Mouse (Mus musculus): ENCODE data around the gene Bhlha15. TPM values are rescaled to one million over a fixed set of nuclear protein-coding genes. Genes with fewer than 3 reads are reported as not detected.

The Bhlha15 gene
- polyA plus RNA-seq, 1 experiment from 2014 or later: 0.10 TPM

- Histone ChIP-seq H3K27me3 (peaks cover 6% of the 10 kb centered on the region; the same call in 1 of the 2 replicates), H3K4me2 (replicated peaks) (no peak overlapping the region), H3K4me3 (no peak overlapping the region), H3K9ac (no peak overlapping the region), H3K9me3 (no peaks in the 10 kb centered on the region), H3K36me3 (no peaks in the 10 kb centered on the region), H3K27ac (no peak overlapping the region), H3K4me1 (peaks cover 11% of the 10 kb centered on the region)
- WGBS: 86% methylated on average over 6 of the region's 6 CpGs
- ATAC-seq (ENCODE audit: insufficient number of reproducible peaks, insufficient read depth, low FRiP score, low TSS enrichment): no peak
Observed at GRCm38 (mm10) chr5:144192673-144193072, 2.6 kb downstream of the Bhlha15 start.

GRCm38 (mm10) chr5:144194416-144194815 lies 4.3 kb downstream of the Bhlha15 start:
- no peak for ATAC-seq (ENCODE audit: insufficient number of reproducible peaks, insufficient read depth, low FRiP score, low TSS enrichment)
- Histone ChIP-seq H3K4me2 (replicated peaks) (no peak overlapping the region), H3K4me1 (peaks cover 10% of the 10 kb centered on the region), H3K4me3 (no peak overlapping the region), H3K27me3 (peaks cover 6% of the 10 kb centered on the region; the same call in 1 of the 2 replicates), H3K36me3 (peaks cover 12% of the 10 kb centered on the region; the same call in 1 of the 2 replicates), H3K27ac (no peak overlapping the region), H3K9me3 (no peaks in the 10 kb centered on the region), H3K9ac (no peak overlapping the region)
- WGBS: 80% methylated on average over 7 of the region's 7 CpGs

- no peak for ATAC-seq (ENCODE audit: insufficient number of reproducible peaks, insufficient read depth, low FRiP score, low TSS enrichment)
- WGBS: 86% methylated on average over 8 of the region's 8 CpGs
Observed at GRCm38 (mm10) chr5:144195567-144195966, 5.5 kb downstream of the Bhlha15 start.

GRCm38 (mm10) chr5:144200616-144201015 lies 10.5 kb downstream of the Bhlha15 start:
- ATAC-seq (ENCODE audit: insufficient number of reproducible peaks, insufficient read depth, low FRiP score, low TSS enrichment): no peak
- Histone ChIP-seq H3K27me3 (no peaks in the 10 kb centered on the region), H3K9me3 (no peaks in the 10 kb centered on the region), H3K4me2 (replicated peaks) (no peak overlapping the region), H3K4me1 (no peaks in the 10 kb centered on the region), H3K27ac (no peak overlapping the region), H3K36me3 (peaks cover 36% of the 10 kb centered on the region), H3K9ac (no peak overlapping the region), H3K4me3 (no peak overlapping the region)
- WGBS: 81% methylated on average over 11 of the region's 11 CpGs

More at GRCm38 (mm10) chr5:144195567-144195966, 5.5 kb downstream of the Bhlha15 start:
- Histone ChIP-seq H3K36me3 (peaks cover 12% of the 10 kb centered on the region; the same call in 1 of the 2 replicates), H3K9ac (no peak overlapping the region), H3K9me3 (no peaks in the 10 kb centered on the region), H3K4me1 (no peaks in the 10 kb centered on the region), H3K27ac (no peak overlapping the region), H3K4me2 (replicated peaks) (no peak overlapping the region), H3K27me3 (no peaks in the 10 kb centered on the region), H3K4me3 (no peak overlapping the region)

- Histone ChIP-seq H3K9me3 (no peaks in the 10 kb centered on the region), H3K36me3 (peaks cover 39% of the 10 kb centered on the region), H3K9ac (no peak overlapping the region), H3K4me1 (no peaks in the 10 kb centered on the region), H3K27ac (no peak overlapping the region), H3K4me3 (no peak overlapping the region), H3K27me3 (no peaks in the 10 kb centered on the region), H3K4me2 (replicated peaks) (no peak overlapping the region)
- 98% methylated on average over 6 of the region's 6 CpGs for WGBS
- ATAC-seq (ENCODE audit: insufficient number of reproducible peaks, insufficient read depth, low FRiP score, low TSS enrichment): no peak
Observed at GRCm38 (mm10) chr5:144202430-144202829, 12.3 kb downstream of the Bhlha15 start.

GRCm38 (mm10) chr5:144203398-144203959 lies 13.4 kb downstream of the Bhlha15 start:
- Histone ChIP-seq H3K27me3 (no peaks in the 10 kb centered on the region), H3K36me3 (peaks cover 39% of the 10 kb centered on the region), H3K4me2 (replicated peaks) (no peak overlapping the region), H3K27ac (no peak overlapping the region), H3K9ac (no peak overlapping the region), H3K4me3 (no peak overlapping the region), H3K4me1 (no peaks in the 10 kb centered on the region), H3K9me3 (no peaks in the 10 kb centered on the region)
- no peak for ATAC-seq (ENCODE audit: insufficient number of reproducible peaks, insufficient read depth, low FRiP score, low TSS enrichment)
- WGBS: 92% methylated on average over 10 of the region's 10 CpGs

- Histone ChIP-seq H3K27me3 (no peaks in the 10 kb centered on the region), H3K4me1 (no peaks in the 10 kb centered on the region), H3K4me3 (no peak overlapping the region), H3K27ac (no peak overlapping the region), H3K9ac (no peak overlapping the region), H3K9me3 (no peaks in the 10 kb centered on the region), H3K4me2 (replicated peaks) (no peak overlapping the region), H3K36me3 (peaks cover 36% of the 10 kb centered on the region)
- ATAC-seq (ENCODE audit: insufficient number of reproducible peaks, insufficient read depth, low FRiP score, low TSS enrichment): no peak
- 92% methylated on average over 12 of the region's 12 CpGs for WGBS
Observed at GRCm38 (mm10) chr5:144204303-144204702, 14.2 kb downstream of the Bhlha15 start.

- ATAC-seq (ENCODE audit: insufficient number of reproducible peaks, insufficient read depth, low FRiP score, low TSS enrichment): no peak
- 78% methylated on average over 10 of the region's 10 CpGs for WGBS
- no peaks in the 10 kb centered on the region for H3K9me3 ChIP-seq
- H3K36me3 ChIP-seq: peaks cover 41% of the 10 kb centered on the region
- no peak overlapping the region for H3K9ac ChIP-seq
- no peaks in the 10 kb centered on the region for H3K27me3 ChIP-seq
- H3K4me2 ChIP-seq (replicated peaks): no peak overlapping the region
- H3K4me3 ChIP-seq: no peak overlapping the region
- H3K4me1 ChIP-seq: no peaks in the 10 kb centered on the region
- H3K27ac ChIP-seq: no peak overlapping the region
Observed at GRCm38 (mm10) chr5:144204911-144205310, 14.8 kb downstream of the Bhlha15 start.

- H3K9me3 ChIP-seq: no peaks in the 10 kb centered on the region
- WGBS: 91% methylated on average over 15 of the region's 15 CpGs
- H3K27me3 ChIP-seq: no peaks in the 10 kb centered on the region
- no peaks in the 10 kb centered on the region for H3K4me1 ChIP-seq
- no peak for ATAC-seq (ENCODE audit: insufficient number of reproducible peaks, insufficient read depth, low FRiP score, low TSS enrichment)
- no peak overlapping the region for H3K27ac ChIP-seq
- no peak overlapping the region for H3K9ac ChIP-seq
- no peak overlapping the region for H3K4me2 ChIP-seq (replicated peaks)
- H3K36me3 ChIP-seq: peaks cover 52% of the 10 kb centered on the region
- no peak overlapping the region for H3K4me3 ChIP-seq
Observed at GRCm38 (mm10) chr5:144206069-144206468, 16.0 kb downstream of the Bhlha15 start.

GRCm38 (mm10) chr5:144207478-144207877 lies 17.4 kb downstream of the Bhlha15 start:
- no peaks in the 10 kb centered on the region for H3K9me3 ChIP-seq
- H3K27ac ChIP-seq: no peak overlapping the region
- 47% methylated on average over 11 of the region's 11 CpGs for WGBS
- H3K4me1 ChIP-seq: no peaks in the 10 kb centered on the region
- no peak overlapping the region for H3K9ac ChIP-seq
- no peak for ATAC-seq (ENCODE audit: insufficient number of reproducible peaks, insufficient read depth, low FRiP score, low TSS enrichment)
- no peak overlapping the region for H3K4me2 ChIP-seq (replicated peaks)
- H3K27me3 ChIP-seq: no peaks in the 10 kb centered on the region
- H3K36me3 ChIP-seq: peaks cover 60% of the 10 kb centered on the region
- H3K4me3 ChIP-seq: no peak overlapping the region

- H3K4me3 ChIP-seq: no peak overlapping the region
- H3K4me2 ChIP-seq (replicated peaks): no peak overlapping the region
- no peak for ATAC-seq (ENCODE audit: insufficient number of reproducible peaks, insufficient read depth, low FRiP score, low TSS enrichment)
- H3K27ac ChIP-seq: no peak overlapping the region
- 33% methylated on average over 7 of the region's 7 CpGs for WGBS
- H3K9ac ChIP-seq: no peak overlapping the region
- peaks cover 40% of the 10 kb centered on the region for H3K36me3 ChIP-seq
- no peaks in the 10 kb centered on the region for H3K9me3 ChIP-seq
- no peaks in the 10 kb centered on the region for H3K27me3 ChIP-seq
- H3K4me1 ChIP-seq: no peaks in the 10 kb centered on the region
Observed at GRCm38 (mm10) chr5:144214453-144214852, 24.4 kb downstream of the Bhlha15 start.

- Histone ChIP-seq H3K36me3 (peaks cover 24% of the 10 kb centered on the region), H3K9ac (no peak overlapping the region), H3K4me3 (no peak overlapping the region), H3K4me1 (no peaks in the 10 kb centered on the region), H3K27me3 (no peaks in the 10 kb centered on the region), H3K9me3 (no peaks in the 10 kb centered on the region), H3K27ac (no peak overlapping the region), H3K4me2 (replicated peaks) (no peak overlapping the region)
- WGBS: 75% methylated on average over 2 of the region's 2 CpGs
- no peak for ATAC-seq (ENCODE audit: insufficient number of reproducible peaks, insufficient read depth, low FRiP score, low TSS enrichment)
Observed at GRCm38 (mm10) chr5:144215992-144216391, 25.9 kb downstream of the Bhlha15 start.

Measured in embryonic facial prominence, embryonic 12.5 days (tissue).